Mouse (Mus musculus) testis, adult 2 months (tissue): Measurements from ENCODE around the gene Fa2h. TPM values are rescaled to one million over a fixed set of nuclear protein-coding genes. Genes with fewer than 3 reads are reported as not detected.

Experiments
- H3K27ac ChIP-seq: fragments of 200-500 bp; 2 replicates; pipeline ENCODE4 v1.5.1; 2012; ENCODE audit warnings: low read depth, low read length; ENCODE audit not compliant: control insufficient read depth, insufficient read depth
- H3K27me3 ChIP-seq: fragments of 200-500 bp; 2 replicates; pipeline ENCODE4 v1.6.1; 2012; ENCODE audit warnings: mild to moderate bottlenecking, low read length, moderate library complexity; ENCODE audit not compliant: control insufficient read depth, insufficient read depth
- H3K36me3 ChIP-seq: fragments of 200-500 bp; 2 replicates; pipeline ENCODE4 v1.6.1; 2012; ENCODE audit warnings: mild to moderate bottlenecking, low read length; ENCODE audit not compliant: control insufficient read depth, insufficient read depth
- H3K4me1 ChIP-seq: fragments of 200-500 bp; 2 replicates; pipeline ENCODE4 v1.6.1; 2012; ENCODE audit warnings: low read length; ENCODE audit not compliant: control insufficient read depth, insufficient read depth
- H3K4me3 ChIP-seq: fragments of 200-500 bp; 2 replicates; pipeline ENCODE4 v1.5.1; 2012; ENCODE audit warnings: low read depth, mild to moderate bottlenecking, low read length, moderate library complexity, mixed read lengths; ENCODE audit not compliant: control insufficient read depth
- CTCF ChIP-seq: fragments of 200-500 bp; IDR thresholded peaks from 2 replicates; pipeline ENCODE4 v1.5.1; 2012; ENCODE audit warnings: low read depth, mild to moderate bottlenecking, inconsistent platforms, low read length, moderate library complexity; ENCODE audit not compliant: control insufficient read depth, insufficient read depth, insufficient replicate concordance
- POLR2A ChIP-seq: fragments of 200-500 bp; IDR thresholded peaks from 2 replicates; pipeline ENCODE4 v1.6.1; 2012; ENCODE audit warnings: low read depth, mild to moderate bottlenecking, inconsistent platforms, low read length, moderate library complexity; ENCODE audit not compliant: control insufficient read depth
- polyA plus RNA-seq: library from polyadenylated mRNA; depleted of rRNA; stranded (reverse); fragments of >200 nt; gene quantifications from 2 replicates; pipeline ENCODE4 v1.2.3, GENCODE M21; 2012

Fa2h gene
- polyA plus RNA-seq, 1 experiment, result 100 TPM

- no peaks in the 10 kb centered on the region for H3K27me3 ChIP-seq
- no peaks in the 10 kb centered on the region for H3K4me1 ChIP-seq
- no peaks in the 10 kb centered on the region for H3K36me3 ChIP-seq
- TF ChIP-seq POLR2A, result no peak
- no peak for TF ChIP-seq CTCF
- no peak overlapping the region for H3K27ac ChIP-seq
- no peak overlapping the region for H3K4me3 ChIP-seq
These were observed 18.4 kb downstream of the Fa2h start for GRCm38 (mm10) chr8:111375192-111375591.

GRCm38 (mm10) chr8:111369711-111370110 lies 23.9 kb downstream of the Fa2h start:
- TF ChIP-seq POLR2A, result no peak
- TF ChIP-seq CTCF, result no peak
- no peaks in the 10 kb centered on the region for H3K4me1 ChIP-seq
- H3K36me3 ChIP-seq, result no peaks in the 10 kb centered on the region
- no peaks in the 10 kb centered on the region for H3K27me3 ChIP-seq
- no peak overlapping the region; the same call in 1 of the 2 replicates for H3K27ac ChIP-seq
- no peak overlapping the region for H3K4me3 ChIP-seq

- Histone ChIP-seq H3K36me3 (no peaks in the 10 kb centered on the region), H3K27me3 (no peaks in the 10 kb centered on the region), H3K4me3 (no peak overlapping the region), H3K27ac (no peak overlapping the region), H3K4me1 (no peaks in the 10 kb centered on the region)
- TF ChIP-seq POLR2A, result no peak
These were observed 26.3 kb downstream of the Fa2h start for GRCm38 (mm10) chr8:111367350-111367749.

- Histone ChIP-seq H3K4me1 (no peaks in the 10 kb centered on the region), H3K36me3 (no peaks in the 10 kb centered on the region), H3K27me3 (no peaks in the 10 kb centered on the region), H3K27ac (no peak overlapping the region), H3K4me3 (no peak overlapping the region)
- TF ChIP-seq POLR2A (no peak), CTCF (no peak)
These were observed 26.9 kb downstream of the Fa2h start for GRCm38 (mm10) chr8:111366610-111367234.

- no peak overlapping the region for H3K27ac ChIP-seq
- H3K27me3 ChIP-seq, result no peaks in the 10 kb centered on the region
- no peaks in the 10 kb centered on the region for H3K36me3 ChIP-seq
- TF ChIP-seq CTCF (no peak), POLR2A (no peak)
- H3K4me1 ChIP-seq, result no peaks in the 10 kb centered on the region
- H3K4me3 ChIP-seq, result no peak overlapping the region
These were observed 30.1 kb downstream of the Fa2h start for GRCm38 (mm10) chr8:111363489-111363888.

- Histone ChIP-seq H3K4me3 (no peak overlapping the region), H3K27me3 (no peaks in the 10 kb centered on the region), H3K27ac (no peak overlapping the region)
These were observed 32.9 kb downstream of the Fa2h start for GRCm38 (mm10) chr8:111360579-111361209.

GRCm38 (mm10) chr8:111359936-111360335 lies 33.7 kb downstream of the Fa2h start:
- no peaks in the 10 kb centered on the region for H3K4me1 ChIP-seq
- no peak overlapping the region for H3K4me3 ChIP-seq
- no peaks in the 10 kb centered on the region for H3K36me3 ChIP-seq
- no peak overlapping the region for H3K27ac ChIP-seq
- no peak for TF ChIP-seq CTCF
- no peaks in the 10 kb centered on the region for H3K27me3 ChIP-seq

More at GRCm38 (mm10) chr8:111360579-111361209, 32.9 kb downstream of the Fa2h start:
- TF ChIP-seq CTCF, result no peak
- no peak for TF ChIP-seq POLR2A
- no peaks in the 10 kb centered on the region for H3K4me1 ChIP-seq
- H3K36me3 ChIP-seq, result no peaks in the 10 kb centered on the region
